Mouse (Mus musculus) adrenal gland, adult 18-20 months (tissue): ENCODE data around the gene Mettl16. TPM values are rescaled to one million over a fixed set of nuclear protein-coding genes. Genes with fewer than 3 reads are reported as not detected.

ENCODE experiments used
- DNase-seq, 2 experiments: peaks; one replicate each; pipeline ENCODE4 v3.0.0; 2021 to 2022; ENCODE audit warnings: low spot score in 2 of 2
- long read RNA-seq, 2 experiments: library from polyadenylated mRNA; stranded (forward); transcript quantifications; one replicate each; pipeline ENCODE4 v2.0.0; 2021
- total RNA-seq, 2 experiments: library from RNA; stranded (reverse); gene quantifications; 1 replicate in 1 of 2; 2 replicates in 1 of 2; pipeline ENCODE4 v1.2.3; 2021

Mettl16 gene
- total RNA-seq, result 10 to 100 TPM; 30.8 to 42.7 TPM
- long read RNA-seq, experiment 1, full-length matches to known transcripts, result 27 of 36 reads
- long read RNA-seq, experiment 1, partial matches to known transcripts, result 2 of 36 reads
- long read RNA-seq, experiment 1, other reads (novel, unspliced or antisense), result 7 of 36 reads
- long read RNA-seq, experiment 2, full-length matches to known transcripts, result 85 of 105 reads
- long read RNA-seq, experiment 2, partial matches to known transcripts, result 3 of 105 reads
- long read RNA-seq, experiment 2, other reads (novel, unspliced or antisense), result 17 of 105 reads

DNA sequence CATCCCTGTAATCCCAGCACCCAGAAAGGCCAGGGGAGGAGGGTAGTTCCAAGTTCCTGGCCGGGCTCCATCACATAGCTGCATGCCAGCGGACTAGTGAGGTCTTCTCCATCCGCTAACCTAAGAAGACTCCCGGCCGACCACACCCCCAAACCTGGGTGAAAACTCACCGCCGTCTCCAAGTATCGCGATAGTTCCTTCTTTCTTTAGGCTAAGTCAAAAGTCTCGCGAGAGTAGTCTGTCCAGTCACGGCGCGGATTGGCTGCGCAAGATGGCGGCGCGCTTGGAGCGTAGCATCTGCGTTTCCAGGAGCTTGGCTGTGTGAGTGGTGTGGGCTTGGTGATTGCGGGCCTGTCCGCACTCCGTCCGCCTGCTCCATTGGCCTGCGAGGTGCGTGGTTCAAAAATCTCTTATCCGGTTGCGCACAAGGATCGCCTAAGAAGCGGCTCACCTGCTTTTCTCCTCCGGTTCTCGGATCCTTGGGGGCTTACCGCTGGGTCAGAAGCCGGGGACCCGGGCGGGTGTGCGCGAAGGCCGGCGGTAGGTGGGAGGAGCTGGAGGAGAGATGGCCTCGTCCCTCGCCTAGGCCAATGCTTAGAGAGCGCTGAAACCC is at the start of gene Mettl16:
TSS of gene Mettl16 (plus strand) at position 236 of the 613 bp plus-strand sequence.
- peak; percentile 84 to 89 for DNase-seq

DNA sequence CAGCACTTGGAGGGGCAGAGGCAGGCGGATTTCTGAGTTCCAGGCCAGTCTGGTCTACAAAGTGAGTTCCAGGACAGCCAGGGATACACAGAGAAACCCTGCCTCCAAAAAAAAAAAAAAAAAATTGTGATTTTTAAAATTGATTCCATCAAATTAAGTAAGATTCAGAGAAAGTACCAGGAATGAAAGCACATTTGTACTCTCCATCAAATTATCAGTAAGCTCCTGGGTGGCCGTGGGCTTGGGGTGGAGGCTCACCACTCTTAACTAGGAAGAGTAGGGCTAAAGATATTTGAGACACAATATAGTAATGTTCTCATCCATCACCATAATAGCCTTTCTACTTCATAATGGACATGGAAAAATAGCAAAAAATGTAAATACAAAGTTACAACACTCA is 49.5 kb upstream of the Mettl16 start:
- DNase-seq, result no peak

DNA sequence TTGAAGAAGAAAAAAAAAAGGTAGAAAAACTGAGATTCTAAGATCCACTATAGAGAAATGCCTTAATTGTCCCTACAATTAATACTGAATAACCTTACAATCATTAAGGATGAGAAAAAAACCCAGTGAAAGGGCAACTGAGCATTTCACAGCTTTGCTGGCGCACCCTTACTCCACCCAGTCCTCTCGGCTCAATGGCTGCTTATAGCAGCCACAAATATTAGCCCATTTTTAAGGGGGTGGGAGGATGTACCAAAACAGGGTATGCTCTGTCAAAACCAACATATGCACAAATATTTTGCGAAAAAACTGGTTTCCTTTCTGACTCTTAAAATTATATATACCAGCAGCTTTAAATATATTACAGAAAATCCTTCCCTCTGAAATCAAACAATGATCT is 48.7 kb upstream of the Mettl16 start:
- no peak for DNase-seq

DNA sequence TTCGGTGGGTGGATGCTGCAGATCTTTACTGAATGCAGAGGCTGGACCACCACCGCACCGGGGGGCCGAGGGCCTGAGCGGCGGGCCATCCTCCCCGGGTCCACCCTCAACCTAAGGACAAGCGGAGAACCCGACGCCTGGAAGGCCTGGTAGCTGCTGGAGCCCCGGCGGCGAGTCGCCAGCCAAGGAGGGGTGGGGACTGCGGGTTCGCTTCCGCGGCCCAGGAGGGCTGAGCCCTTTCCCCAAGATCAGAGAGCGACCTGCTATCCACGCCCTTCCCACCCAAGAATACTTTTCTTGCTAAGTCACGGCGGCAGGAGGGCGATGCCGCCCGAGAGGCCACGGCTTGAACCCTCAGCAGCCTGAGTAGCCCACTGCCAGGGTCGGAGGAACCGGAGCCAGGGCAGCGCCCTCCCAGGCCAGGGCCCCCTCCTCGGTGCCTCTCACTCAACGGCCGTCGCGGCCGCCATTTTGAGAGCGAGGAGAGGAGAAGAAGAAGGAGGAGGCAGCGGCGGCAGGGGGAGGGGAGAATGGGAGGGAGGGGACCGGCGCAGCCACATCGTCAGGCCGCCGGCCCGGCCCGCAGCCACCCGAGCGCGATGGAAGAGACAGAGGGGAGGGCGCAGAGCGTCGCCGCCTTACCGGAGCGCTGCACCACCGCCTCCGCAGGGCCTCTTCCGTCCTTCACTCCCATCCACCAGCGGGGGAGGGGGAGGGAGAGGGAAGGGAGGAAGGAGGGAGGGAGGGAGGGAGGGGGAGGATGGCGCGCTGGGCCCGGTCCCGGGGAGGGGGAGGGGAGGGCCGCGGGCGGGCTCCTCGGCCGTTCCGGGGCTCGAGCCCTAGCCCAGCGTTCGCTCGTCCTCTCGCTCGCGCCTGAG is 47.0 kb upstream of the Mettl16 start:
- DNase-seq, result peak; percentile 79 to 84

DNA sequence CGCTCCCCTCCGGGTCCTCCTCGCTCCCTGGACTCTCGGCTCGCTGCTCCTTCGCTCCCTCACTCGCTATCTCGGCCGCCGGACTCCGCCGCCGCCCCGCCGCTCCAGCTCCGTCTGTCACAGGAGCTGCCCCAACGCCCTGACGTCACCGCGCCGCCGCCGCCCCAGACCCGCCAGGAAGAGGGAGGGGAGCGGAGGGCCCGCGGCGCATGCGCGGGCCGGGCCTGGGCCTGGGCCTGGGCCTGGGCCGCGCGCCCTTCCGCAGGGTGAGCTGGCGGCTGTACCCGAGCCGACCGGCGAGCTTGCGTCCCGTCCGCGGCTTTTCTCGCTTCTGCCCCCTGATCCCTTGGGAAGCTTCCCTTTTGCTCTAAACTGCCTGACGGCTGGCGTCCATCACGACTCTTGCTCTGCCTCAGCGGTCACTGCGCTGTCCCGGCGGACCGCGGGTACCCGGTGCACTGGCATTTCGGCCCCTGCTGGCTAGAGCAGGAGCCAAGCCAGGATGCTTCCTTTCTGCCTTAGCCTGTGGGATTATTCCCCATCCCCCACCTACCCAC is 46.3 kb upstream of the Mettl16 start, which contains the start of gene Pafah1b1:
TSS of gene Pafah1b1 (minus strand) at position 436 of the 557 bp plus-strand sequence.
- peak; percentile 94 to 95 for DNase-seq

DNA sequence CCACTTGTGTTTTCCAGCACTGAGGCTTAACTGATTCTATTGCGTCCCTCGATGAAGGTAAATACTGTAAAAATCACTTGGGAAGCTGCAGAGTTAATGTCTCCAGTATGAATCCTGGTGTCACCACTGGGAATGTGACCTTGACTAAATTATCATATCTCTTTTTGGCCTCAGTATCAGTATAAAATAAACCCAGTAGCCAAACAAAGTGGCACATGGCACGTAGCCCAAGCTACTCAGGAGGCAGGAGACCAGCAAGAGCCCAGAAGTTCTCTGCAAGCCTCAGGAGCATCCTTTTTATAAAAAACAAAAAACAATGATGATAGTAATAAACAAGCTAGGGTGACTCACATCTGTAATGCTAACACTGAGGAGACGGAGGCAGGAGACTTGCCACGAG is 45.4 kb upstream of the Mettl16 start:
- DNase-seq, result no peak

DNA sequence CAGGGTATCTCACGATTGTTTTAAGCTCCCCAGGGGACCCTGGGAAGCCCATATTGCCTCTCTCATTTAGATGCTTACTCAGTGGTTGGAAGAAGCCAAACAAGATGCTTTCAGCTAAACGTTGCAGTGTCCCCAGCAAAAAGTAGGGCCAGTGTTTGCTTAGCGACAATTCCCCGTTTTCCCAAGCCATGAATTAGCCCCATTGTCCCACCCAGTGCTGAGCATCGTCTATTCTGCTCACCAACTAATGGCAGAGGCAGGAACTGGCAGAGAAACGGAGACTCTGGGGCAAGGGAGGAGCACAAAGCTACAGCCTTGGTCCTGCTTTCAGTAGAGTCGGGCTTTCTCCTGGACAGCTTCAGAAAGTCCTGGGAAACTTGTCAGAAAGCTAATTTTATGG is 35.7 kb upstream of the Mettl16 start:
- DNase-seq, result no peak

DNA sequence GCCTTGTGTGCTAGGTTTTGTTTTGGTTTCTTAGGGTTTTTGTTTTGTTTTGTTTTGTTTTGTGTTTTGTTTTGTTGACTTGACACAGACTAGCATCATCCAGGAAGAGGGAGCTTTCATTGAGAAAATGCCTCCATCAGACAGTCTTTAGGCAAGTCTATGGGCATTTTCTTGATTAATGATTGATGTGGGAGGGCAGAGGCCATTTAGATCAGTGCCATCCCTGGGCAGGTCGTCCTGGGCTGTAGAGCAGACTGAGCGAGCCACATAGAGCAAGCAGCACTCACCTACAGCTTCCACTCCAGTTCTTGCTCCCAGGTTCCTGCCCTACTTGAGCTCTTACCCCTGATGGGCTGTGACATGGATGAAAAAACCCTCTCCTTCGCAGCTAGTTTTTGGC is 32.8 kb upstream of the Mettl16 start:
- DNase-seq, result no peak

DNA sequence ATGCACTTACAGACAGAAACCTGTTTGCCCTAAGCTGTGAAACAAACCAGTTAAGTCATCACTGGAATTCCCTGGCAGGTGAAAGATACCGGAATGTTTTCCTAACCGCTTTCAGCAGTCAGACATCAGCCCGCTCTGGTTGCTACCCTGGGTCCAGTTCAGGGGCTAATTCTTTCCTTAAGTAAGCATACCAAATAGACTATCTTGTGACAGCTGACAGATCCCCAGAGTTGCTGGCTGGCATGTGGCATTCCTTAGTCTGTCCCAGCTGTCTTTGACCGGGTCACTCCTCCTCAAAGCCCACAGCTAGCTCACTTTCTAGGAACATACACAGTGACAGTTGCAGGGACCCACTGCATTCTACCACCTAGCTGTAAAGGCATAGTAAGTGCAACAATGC is 22.6 kb upstream of the Mettl16 start:
- DNase-seq, result no peak

DNA sequence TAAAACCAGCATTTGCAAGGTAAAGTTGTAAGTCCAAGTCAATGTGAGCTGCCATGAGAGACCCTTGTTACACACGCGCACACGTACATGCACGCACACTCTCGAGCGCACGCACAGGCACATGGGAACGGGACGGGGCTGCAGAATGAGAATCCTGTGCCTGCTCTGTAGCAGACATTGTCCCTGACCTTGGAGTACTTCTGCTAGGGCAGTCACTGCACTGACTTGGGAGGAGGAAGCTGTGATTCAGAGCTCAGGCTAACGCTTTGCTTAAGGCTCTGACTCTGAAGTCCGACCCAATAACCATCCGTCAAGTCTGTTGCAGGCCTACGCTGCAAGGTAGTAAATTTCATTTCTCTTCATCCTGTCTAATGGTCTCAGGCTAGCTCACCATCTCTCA is 21.4 kb upstream of the Mettl16 start:
- DNase-seq, result no peak

DNA sequence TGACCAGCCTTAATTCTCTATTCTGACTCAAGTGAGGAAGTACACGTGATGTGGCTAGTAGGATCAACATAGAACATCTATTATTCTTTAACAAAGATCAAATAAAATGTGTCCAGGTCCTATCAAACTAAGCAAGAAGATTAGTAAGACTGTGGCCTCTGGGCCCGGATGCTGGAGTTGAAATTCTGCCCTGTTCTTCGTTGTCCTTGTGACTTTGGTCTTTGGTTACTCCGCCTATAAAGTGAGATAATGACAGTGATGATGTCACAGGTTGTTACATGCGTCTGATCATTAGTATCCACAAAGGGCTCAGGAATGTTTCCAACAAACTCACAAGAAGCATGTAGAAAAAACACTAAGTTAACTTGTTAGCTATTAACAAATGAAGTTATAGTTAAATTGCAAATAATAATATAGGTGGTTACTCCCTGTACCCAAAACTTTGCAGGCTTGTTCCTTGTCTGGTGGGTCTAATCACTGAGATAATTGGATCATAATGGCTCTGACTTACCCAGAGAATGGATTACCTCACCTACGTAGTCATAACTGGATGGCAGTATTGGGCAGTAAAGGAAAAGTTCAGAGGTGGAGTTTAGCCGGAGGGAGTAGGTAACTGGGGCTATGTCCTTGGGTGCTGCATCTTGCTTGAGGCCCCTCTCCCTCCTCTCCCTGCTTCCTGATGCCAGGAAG is 19.8 kb upstream of the Mettl16 start:
- DNase-seq, result no peak

DNA sequence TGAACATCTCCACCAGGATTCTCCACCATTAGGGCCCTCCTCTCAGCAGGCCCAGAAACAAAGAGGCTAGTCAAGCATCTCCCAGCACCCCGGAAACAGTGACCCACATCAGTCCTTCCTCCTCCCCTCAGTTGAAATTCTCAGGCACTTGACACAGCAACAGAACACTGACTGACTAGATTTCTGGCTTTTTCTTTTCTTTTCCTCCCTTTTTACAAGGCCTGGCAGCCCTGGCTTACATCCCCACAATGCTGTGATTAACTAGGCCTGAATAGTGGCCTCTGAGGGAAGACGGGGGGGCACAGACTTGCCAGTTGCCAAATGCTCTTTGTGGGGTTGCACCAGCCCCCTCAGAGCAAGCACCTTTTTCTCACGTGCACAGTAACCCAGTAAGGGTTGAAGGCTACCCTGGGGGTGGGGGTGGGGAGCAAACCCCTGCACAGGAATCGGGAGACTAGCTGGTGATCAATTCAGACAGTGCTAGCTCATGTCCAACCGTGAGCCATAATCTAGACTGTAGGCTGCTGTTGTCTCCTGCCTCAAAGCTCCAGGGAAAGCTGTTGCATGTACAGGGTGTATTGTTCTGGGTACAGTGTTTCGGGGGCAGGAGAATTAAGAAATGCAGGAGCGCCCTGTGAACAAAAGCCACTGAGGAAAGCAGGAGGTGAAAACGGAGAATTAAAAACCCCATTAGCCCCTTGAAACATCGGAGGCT is 19.1 kb upstream of the Mettl16 start:
- DNase-seq, result no peak

DNA sequence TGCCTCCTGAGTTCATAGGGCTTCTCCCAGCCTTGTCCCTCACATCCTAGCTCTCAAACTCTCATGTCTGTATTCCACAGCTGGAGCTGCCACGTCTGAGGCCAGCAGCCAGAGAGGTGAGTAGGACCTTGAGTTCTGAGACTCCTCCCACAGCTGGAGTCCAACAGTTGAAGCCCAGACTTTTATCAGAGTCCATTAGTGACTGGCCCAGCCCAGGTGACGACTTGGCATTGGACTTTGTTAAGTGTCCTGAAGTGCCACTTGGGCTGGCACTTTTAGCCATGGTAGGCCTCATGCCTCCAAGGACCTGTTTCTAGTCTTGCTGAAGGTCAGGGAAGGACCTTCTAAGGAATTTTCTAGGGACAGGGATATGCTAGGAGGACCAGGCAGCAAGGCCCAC is 14.0 kb upstream of the Mettl16 start:
- DNase-seq, result no peak

DNA sequence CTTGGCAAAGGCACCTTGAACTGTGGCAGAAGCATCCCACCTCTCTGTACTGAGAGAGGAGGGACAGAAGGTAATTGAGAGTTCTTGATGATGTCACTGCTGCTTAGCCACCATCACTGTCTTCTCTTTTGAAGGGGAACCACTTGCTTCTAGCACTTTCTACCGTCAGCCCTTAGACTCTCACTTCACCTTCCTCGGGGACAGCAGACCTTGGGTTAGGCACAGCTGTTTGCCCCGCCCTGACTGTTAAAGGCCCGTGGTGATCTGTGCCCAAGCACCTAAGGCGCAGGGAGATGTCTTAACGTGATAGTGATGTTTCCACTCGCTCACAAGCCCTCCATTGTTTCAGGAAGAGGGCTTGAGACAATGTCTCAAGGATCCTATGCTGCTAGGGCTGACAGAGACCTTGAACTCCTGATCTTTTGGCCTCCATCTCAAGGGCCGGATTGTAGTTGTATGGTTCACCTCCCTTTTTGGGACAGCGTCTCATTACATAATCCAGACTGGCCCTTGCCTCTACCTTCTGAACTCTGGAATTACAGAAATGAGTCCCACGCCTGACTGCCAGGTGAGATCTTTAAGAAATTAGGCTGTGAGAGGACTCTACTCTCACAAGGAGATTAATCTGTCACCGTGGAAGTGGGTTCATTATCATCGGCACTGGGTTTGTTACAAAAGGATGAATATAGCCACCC is 9.5 kb upstream of the Mettl16 start:
- no peak for DNase-seq

DNA sequence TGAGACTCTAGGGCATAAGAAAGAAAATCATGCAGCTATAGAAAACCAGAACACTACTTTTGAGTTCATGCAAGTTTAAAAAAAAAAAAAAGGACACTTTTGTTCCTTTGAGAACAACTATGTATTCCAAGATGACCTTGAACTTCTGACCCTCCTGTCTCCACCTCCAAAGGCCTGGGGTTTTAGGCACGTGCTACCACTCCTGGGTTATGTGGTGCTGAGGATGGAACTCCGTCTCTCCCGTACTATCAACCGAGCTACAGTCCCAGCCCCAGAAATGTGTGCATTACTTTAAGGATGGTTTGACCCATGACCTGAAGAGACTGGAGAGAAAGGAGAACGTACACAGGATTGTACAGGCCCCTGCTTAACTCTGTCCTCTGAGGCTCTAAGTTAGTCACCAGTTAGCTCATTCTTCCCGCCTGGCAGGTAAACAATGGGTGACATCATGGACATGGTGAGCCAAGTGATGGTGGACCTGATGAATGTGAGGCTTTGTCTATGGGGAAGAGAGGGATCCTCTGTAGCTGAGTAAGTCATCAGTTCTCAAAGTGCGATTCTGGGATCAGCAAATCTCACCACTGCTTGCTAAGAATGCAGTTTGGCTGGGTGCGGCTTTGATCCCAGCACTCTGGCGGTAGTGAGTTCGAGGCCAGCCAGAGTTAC is 6.5 kb upstream of the Mettl16 start:
- DNase-seq, result no peak

DNA sequence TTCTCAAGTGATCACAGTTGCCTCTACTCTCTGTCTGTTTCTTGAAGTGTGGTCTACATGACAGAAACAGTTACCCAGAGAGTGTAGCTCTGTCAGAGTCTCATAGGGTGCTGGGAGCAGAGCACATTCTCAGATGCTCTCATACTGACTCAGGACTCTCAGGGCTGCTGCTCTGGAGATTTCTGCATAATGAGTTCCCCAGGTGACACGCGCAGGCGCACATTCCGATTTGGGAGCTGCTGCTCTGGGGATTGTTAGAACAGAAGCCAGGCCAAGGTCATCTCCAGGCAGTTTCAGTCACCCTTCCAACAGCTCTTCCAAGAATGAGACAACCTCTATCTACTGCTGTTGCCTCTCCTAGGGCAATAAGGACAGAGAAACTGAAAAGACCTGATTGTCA is 3.2 kb upstream of the Mettl16 start:
- peak; percentile 46 to 65 for DNase-seq

DNA sequence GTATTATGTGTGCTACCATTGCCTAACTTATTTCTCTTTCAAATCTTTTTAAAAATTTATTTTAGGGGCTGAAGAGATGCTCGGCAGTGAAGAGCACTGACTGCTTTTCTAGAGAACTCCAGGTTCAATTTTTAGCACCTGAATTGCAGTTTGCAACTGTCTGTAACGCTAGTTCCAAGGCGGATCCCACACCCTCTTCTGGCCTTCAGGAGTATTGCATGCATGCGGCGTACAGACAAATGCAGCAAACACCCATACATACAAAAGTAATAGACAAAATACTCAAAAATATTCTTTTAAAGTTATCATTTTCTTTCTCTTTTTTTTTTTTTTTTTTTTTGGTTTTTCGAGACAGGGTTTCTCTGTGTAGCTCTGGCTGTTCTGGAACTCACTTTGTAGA is 2.6 kb upstream of the Mettl16 start:
- peak in 1 of 2 experiments; percentile 33 for DNase-seq

DNA sequence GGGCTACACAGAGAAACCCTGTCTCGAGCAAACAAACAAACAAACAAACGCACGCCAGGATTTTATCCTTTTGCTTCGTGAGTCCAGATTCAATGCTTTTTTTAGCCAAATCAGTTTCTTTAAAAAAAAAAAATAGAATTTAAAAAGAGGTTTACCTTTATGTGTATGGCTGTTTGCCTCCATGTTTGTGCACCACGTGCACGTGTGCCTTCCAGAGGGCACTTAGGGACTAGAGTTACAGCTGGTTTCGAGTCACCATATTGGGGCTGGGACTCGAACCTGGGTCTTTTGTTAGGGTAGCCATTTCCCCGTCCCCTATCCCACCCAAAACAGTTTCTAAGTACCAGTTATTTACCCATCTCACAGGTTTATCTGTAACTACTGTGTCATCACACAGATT is 593 bp upstream of the Mettl16 start:
- no peak for DNase-seq

DNA sequence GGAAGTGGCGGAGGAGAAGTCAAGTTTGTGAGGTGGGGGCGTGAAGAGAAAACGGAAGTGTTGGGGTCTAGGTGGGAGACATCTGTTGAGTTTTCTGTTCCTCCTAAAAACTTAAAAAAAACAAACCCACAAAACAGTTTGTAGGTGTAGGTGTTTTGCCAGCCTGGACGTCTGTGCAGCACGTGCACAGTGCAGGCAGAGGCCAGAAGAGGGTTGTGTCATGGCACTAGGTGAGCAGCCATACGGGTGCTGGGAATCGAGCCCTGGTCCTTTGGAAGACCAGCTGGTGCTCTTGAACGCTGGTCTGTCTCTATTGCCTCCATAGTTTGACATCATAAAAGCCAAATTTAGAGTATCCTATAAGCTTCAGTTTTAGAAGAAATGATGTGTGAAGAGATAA is 604 bp downstream of the Mettl16 start:
- no peak for DNase-seq
